Mouse (Mus musculus) hindbrain, embryonic 11.5 days (tissue): ENCODE measurements around the gene Vamp8. TPM values are rescaled to one million over a fixed set of nuclear protein-coding genes. Genes with fewer than 3 reads are reported as not detected.

Source experiments
- ATAC-seq: fragments of 200-750 bp; cut with Nextera tagmentation; 2 replicates; pipeline ENCODE4 v1.8.0; 2017; ENCODE audit warnings: mild to moderate bottlenecking, moderate TSS enrichment, moderate library complexity; ENCODE audit not compliant: low FRiP score
- DNase-seq: peaks from one replicate; pipeline ENCODE4 v3.0.0-alpha.2; 2015; ENCODE audit warnings: low spot score
- H3K27ac ChIP-seq: fragments of 300-500 bp; sonication (generic); 2 replicates; pipeline ENCODE4 v1.5.1; 2014; ENCODE audit warnings: mild to moderate bottlenecking, low read depth, low read length
- H3K27me3 ChIP-seq: fragments of 300-500 bp; sonication (generic); 2 replicates; pipeline ENCODE4 v1.6.1; 2014; ENCODE audit warnings: mild to moderate bottlenecking, low read length, moderate library complexity, mixed read lengths; ENCODE audit not compliant: control insufficient read depth, insufficient read depth
- H3K36me3 ChIP-seq: fragments of 300-500 bp; sonication (generic); 2 replicates; pipeline ENCODE4 v1.6.1; 2014; ENCODE audit warnings: mild to moderate bottlenecking, low read length, moderate library complexity, mixed read lengths; ENCODE audit not compliant: control insufficient read depth, insufficient read depth
- H3K4me1 ChIP-seq: fragments of 300-500 bp; sonication (generic); replicated peaks from 2 replicates; pipeline ENCODE4 v1.6.1; 2014; ENCODE audit warnings: low read length, mixed read lengths; ENCODE audit not compliant: control insufficient read depth, insufficient read depth
- H3K4me2 ChIP-seq: fragments of 300-500 bp; sonication (generic); replicated peaks from 2 replicates; pipeline ENCODE4 v1.6.1; 2014; ENCODE audit warnings: mild to moderate bottlenecking, low read depth, low read length
- H3K4me3 ChIP-seq: fragments of 300-500 bp; sonication (generic); 2 replicates; pipeline ENCODE4 v1.5.1; 2014; ENCODE audit warnings: low read depth, low read length
- H3K9ac ChIP-seq: fragments of 300-500 bp; sonication (generic); 2 replicates; pipeline ENCODE4 v1.6.1; 2014; ENCODE audit warnings: low read depth, low read length
- H3K9me3 ChIP-seq: fragments of 300-500 bp; sonication (generic); 2 replicates; pipeline ENCODE4 v1.6.1; 2016; ENCODE audit warnings: low read length; ENCODE audit not compliant: control insufficient read depth
- WGBS: fragments of 180-500 bp; shearing (Covaris S2); extraction: QIAGEN DNeasy Blood & Tissue Kit; methylation state at CpG from one replicate; pipeline ENCODE4 v1.1.7; 2014; 5-methylcytosine and 5-hydroxymethylcytosine counted together
- polyA plus RNA-seq: library from polyadenylated mRNA; unstranded; fragments of >200 nt; fragmentation: Nextera tagmentation; extraction: Ambion mirVana; gene quantifications from 2 replicates; pipeline ENCODE4 v1.2.1, GENCODE M21; 2014

Gene Vamp8
- polyA plus RNA-seq, 1 experiment from 2014 or later = 35.2 TPM

- DNase-seq (peak; percentile 86), ATAC-seq (peak; percentile 84)
- Histone ChIP-seq H3K4me3 (no peak overlapping the region), H3K9me3 (no peaks in the 10 kb centered on the region), H3K4me2 (no peak overlapping the region), H3K27me3 (no peaks in the 10 kb centered on the region), H3K4me1 (no peaks in the 10 kb centered on the region), H3K36me3 (peaks cover 4% of the 10 kb centered on the region; the same call in 1 of the 2 replicates), H3K9ac (peak overlapping the region; percentile 2; the same call in 1 of the 2 replicates), H3K27ac (no peak overlapping the region)
- 30% methylated on average over 8 of the region's 8 CpGs for WGBS
Measured at GRCm38 (mm10) chr6:72428036-72428435, 37.5 kb upstream of the Vamp8 start.

- Histone ChIP-seq H3K9ac (no peak overlapping the region), H3K36me3 (0 out of 2 replicates have a peak, but pooled peaks cover 4% of the 10 kb centered on the region), H3K4me2 (no peak overlapping the region), H3K27me3 (no peaks in the 10 kb centered on the region), H3K27ac (no peak overlapping the region), H3K4me1 (no peaks in the 10 kb centered on the region), H3K4me3 (no peak overlapping the region), H3K9me3 (no peaks in the 10 kb centered on the region)
- 93% methylated on average over 11 of the region's 11 CpGs for WGBS
- DNase-seq (no peak), ATAC-seq (no peak)
Measured at GRCm38 (mm10) chr6:72425646-72426045, 35.1 kb upstream of the Vamp8 start.

GRCm38 (mm10) chr6:72420901-72421300 lies 30.4 kb upstream of the Vamp8 start:
- Histone ChIP-seq H3K27me3 (no peaks in the 10 kb centered on the region), H3K4me3 (no peak overlapping the region), H3K9me3 (no peaks in the 10 kb centered on the region), H3K9ac (no peak overlapping the region), H3K4me1 (no peaks in the 10 kb centered on the region), H3K27ac (no peak overlapping the region), H3K36me3 (peaks cover 2% of the 10 kb centered on the region; the same call in 1 of the 2 replicates), H3K4me2 (no peak overlapping the region)
- 91% methylated on average over 10 of the region's 10 CpGs for WGBS
- no peak for DNase-seq
- no peak for ATAC-seq

- 89% methylated on average over 1 of the region's 1 CpGs for WGBS
- Histone ChIP-seq H3K27me3 (no peaks in the 10 kb centered on the region), H3K27ac (no peak overlapping the region), H3K36me3 (no peaks in the 10 kb centered on the region; the same call in 1 of the 2 replicates), H3K9ac (no peak overlapping the region), H3K9me3 (no peaks in the 10 kb centered on the region), H3K4me3 (no peak overlapping the region), H3K4me2 (no peak overlapping the region), H3K4me1 (0 out of 2 replicates have a peak, but pooled peaks cover 2% of the 10 kb centered on the region)
- DNase-seq (no peak), ATAC-seq (no peak)
Measured at GRCm38 (mm10) chr6:72419806-72420205, 29.3 kb upstream of the Vamp8 start.

GRCm38 (mm10) chr6:72418279-72418678 lies 27.8 kb upstream of the Vamp8 start:
- no peaks in the 10 kb centered on the region for H3K27me3 ChIP-seq
- H3K4me3 ChIP-seq = no peak overlapping the region
- 88% methylated on average over 4 of the region's 4 CpGs for WGBS
- no peaks in the 10 kb centered on the region; the same call in 1 of the 2 replicates for H3K36me3 ChIP-seq
- no peak for DNase-seq
- H3K4me2 ChIP-seq = no peak overlapping the region
- no peak overlapping the region for H3K27ac ChIP-seq
- 0 out of 2 replicates have a peak, but pooled peaks cover 2% of the 10 kb centered on the region for H3K4me1 ChIP-seq
- ATAC-seq = no peak
- H3K9ac ChIP-seq = no peak overlapping the region
- H3K9me3 ChIP-seq = no peaks in the 10 kb centered on the region

- no peak for DNase-seq
- no peaks in the 10 kb centered on the region for H3K9me3 ChIP-seq
Measured at GRCm38 (mm10) chr6:72415964-72416772, 25.7 kb upstream of the Vamp8 start.

GRCm38 (mm10) chr6:72415181-72415580 lies 24.7 kb upstream of the Vamp8 start:
- Histone ChIP-seq H3K27ac (no peak overlapping the region), H3K4me3 (peak overlapping the region; percentile 79; the same call in 1 of the 2 replicates), H3K4me2 (peak overlapping the region; percentile 86; the same call in 1 of the 2 replicates), H3K27me3 (no peaks in the 10 kb centered on the region), H3K36me3 (no peaks in the 10 kb centered on the region; the same call in 1 of the 2 replicates), H3K4me1 (0 out of 2 replicates have a peak, but pooled peaks cover 2% of the 10 kb centered on the region), H3K9ac (no peak overlapping the region), H3K9me3 (no peaks in the 10 kb centered on the region)
- 86% methylated on average over 5 of the region's 5 CpGs for WGBS
- no peak for DNase-seq
- ATAC-seq = no peak

More at GRCm38 (mm10) chr6:72415964-72416772, 25.7 kb upstream of the Vamp8 start:
- no peaks in the 10 kb centered on the region; the same call in 1 of the 2 replicates for H3K36me3 ChIP-seq
- no peak overlapping the region for H3K27ac ChIP-seq
- H3K9ac ChIP-seq = no peak overlapping the region
- 83% methylated on average over 7 of the region's 7 CpGs for WGBS
- no peak overlapping the region for H3K4me2 ChIP-seq
- H3K27me3 ChIP-seq = no peaks in the 10 kb centered on the region
- no peak overlapping the region for H3K4me3 ChIP-seq
- no peak for ATAC-seq
- H3K4me1 ChIP-seq = 0 out of 2 replicates have a peak, but pooled peaks cover 2% of the 10 kb centered on the region

- peak within 1 kb of the TSS; percentile 86 for H3K4me2 ChIP-seq
- H3K36me3 ChIP-seq = no peaks in the 10 kb centered on the region; the same call in 1 of the 2 replicates
- 2% methylated on average over 33 of the region's 33 CpGs for WGBS
- no peaks in the 10 kb centered on the region for H3K9me3 ChIP-seq
- H3K9ac ChIP-seq = peak within 1 kb of the TSS; percentile 82
- 0 out of 2 replicates have a peak, but pooled peaks cover 2% of the 10 kb centered on the region for H3K4me1 ChIP-seq
- H3K4me3 ChIP-seq = peak within 1 kb of the TSS; percentile 79
- DNase-seq (peak; percentile 97), ATAC-seq (peak; percentile 94)
- H3K27me3 ChIP-seq = no peaks in the 10 kb centered on the region
- H3K27ac ChIP-seq = no peak within 1 kb of the TSS
Measured at GRCm38 (mm10) chr6:72414076-72414756, 23.7 kb upstream of the Vamp8 start, which contains the start of gene Ggcx. Ggcx (plus strand) TSS chr6:72414308.
